Mouse (Mus musculus) midbrain, embryonic 15.5 days (tissue): ENCODE measurements around the gene Ascl5. TPM values are rescaled to one million over a fixed set of nuclear protein-coding genes. Genes with fewer than 3 reads are reported as not detected.

Experiments
- ATAC-seq: fragments of 200-750 bp; cut with Nextera tagmentation; replicated peaks from 2 replicates; pipeline ENCODE4 v1.8.0; 2017; ENCODE audit warnings: moderate TSS enrichment
- H3K27ac ChIP-seq: fragments of 300-500 bp; sonication (generic); 2 replicates; pipeline ENCODE4 v1.5.1; 2015; ENCODE audit warnings: mild to moderate bottlenecking, inconsistent platforms
- H3K27me3 ChIP-seq: fragments of 300-500 bp; sonication (generic); replicated peaks from 2 replicates; pipeline ENCODE4 v1.6.1; 2015; ENCODE audit warnings: inconsistent platforms
- H3K36me3 ChIP-seq: fragments of 300-500 bp; sonication (generic); replicated peaks from 2 replicates; pipeline ENCODE4 v1.6.1; 2015; ENCODE audit warnings: inconsistent platforms
- H3K4me1 ChIP-seq: fragments of 300-500 bp; sonication (generic); 2 replicates; pipeline ENCODE4 v1.6.1; 2015; ENCODE audit warnings: inconsistent platforms
- H3K4me2 ChIP-seq: fragments of 300-500 bp; sonication (generic); 2 replicates; pipeline ENCODE4 v1.6.1; 2015; ENCODE audit warnings: inconsistent platforms, mild to moderate bottlenecking, moderate library complexity
- H3K4me3 ChIP-seq: fragments of 300-500 bp; sonication (generic); 2 replicates; pipeline ENCODE4 v1.5.1; 2015; ENCODE audit warnings: mild to moderate bottlenecking, inconsistent platforms
- H3K9ac ChIP-seq: fragments of 300-500 bp; sonication (generic); 2 replicates; pipeline ENCODE4 v1.6.1; 2015; ENCODE audit warnings: mild to moderate bottlenecking, inconsistent platforms
- H3K9me3 ChIP-seq: fragments of 300-500 bp; sonication (generic); 2 replicates; pipeline ENCODE4 v1.6.1; 2016; ENCODE audit warnings: inconsistent platforms
- whole genome bisulfite sequencing: fragments of 180-500 bp; shearing (Covaris S2); methylation state at CpG from one replicate; pipeline ENCODE4 v1.1.7; 2015; ENCODE audit warnings: mixed read lengths; 5-methylcytosine and 5-hydroxymethylcytosine counted together
- polyA plus RNA-seq: library from polyadenylated mRNA; unstranded; fragments of >200 nt; fragmentation: Nextera tagmentation; extraction: Ambion mirVana; gene quantifications from 2 replicates; pipeline ENCODE4 v1.2.1, GENCODE M21; 2015

The Ascl5 gene
- polyA plus RNA-seq, 1 experiment from 2014 or later: not detected

DNA sequence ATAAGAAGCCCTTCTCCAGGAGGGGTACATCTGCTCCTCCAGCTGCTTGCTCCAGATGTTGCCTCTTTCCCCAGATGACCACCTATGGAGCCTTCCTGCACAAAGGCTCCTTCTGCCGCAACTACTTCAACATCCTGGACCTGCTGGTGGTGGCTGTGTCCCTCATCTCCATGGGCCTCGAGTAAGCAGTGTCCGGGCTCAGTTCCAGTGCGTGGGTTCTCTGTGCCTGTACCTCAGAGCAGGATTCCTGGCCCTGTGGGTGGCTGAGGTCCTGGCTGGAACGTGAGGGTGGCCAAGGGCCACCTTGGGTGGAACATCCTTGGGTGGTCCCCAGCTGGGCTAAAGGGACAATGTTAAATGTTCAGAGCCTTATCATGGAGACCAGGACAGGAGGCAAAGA, 44.2 kb downstream of the Ascl5 start:
- 84% methylated on average over 5 of the region's 5 CpGs for whole genome bisulfite sequencing
- Histone ChIP-seq H3K27ac (no peak overlapping the region), H3K27me3 (no peaks in the 10 kb centered on the region), H3K4me3 (no peak overlapping the region), H3K9me3 (no peaks in the 10 kb centered on the region), H3K36me3 (no peaks in the 10 kb centered on the region), H3K4me2 (no peak overlapping the region), H3K9ac (no peak overlapping the region), H3K4me1 (peaks cover under 1% of the 10 kb centered on the region)
- ATAC-seq: no peak

Other genes with a start within 250 kb of the Ascl5 start
- gene Lad1, start 232.2 kb upstream of the Ascl5 start, polyA plus RNA-seq: 0.69 and 1.4 TPM in 2 replicates
- gene Tnnt2, start 214.4 kb upstream of the Ascl5 start, polyA plus RNA-seq: 0.71 and 13.1 TPM in 2 replicates
- gene Pkp1, start 131.6 kb upstream of the Ascl5 start, polyA plus RNA-seq: 0.05 and 0.25 TPM in 2 replicates
- not detected in 2 replicates for gene Igfn1, start 44.5 kb upstream of the Ascl5 start, polyA plus RNA-seq
- gene Tmem9, start 42.7 kb upstream of the Ascl5 start, polyA plus RNA-seq: 150 and 154 TPM in 2 replicates
- 0.12 and 0.17 TPM in 2 replicates for gene Cacna1s, start 1.9 kb downstream of the Ascl5 start, polyA plus RNA-seq
- 58.9 and 62.0 TPM in 2 replicates for gene Kif21b, start 80.6 kb downstream of the Ascl5 start, polyA plus RNA-seq
- gene Mroh3, start 162.0 kb downstream of the Ascl5 start, polyA plus RNA-seq: not detected in 2 replicates
- 2.2 and 2.3 TPM in 2 replicates for gene Inava, start 183.5 kb downstream of the Ascl5 start, polyA plus RNA-seq
- 0.49 and 0.62 TPM in 2 replicates for gene Gpr25, start 210.1 kb downstream of the Ascl5 start, polyA plus RNA-seq